Mouse (Mus musculus): Measurements from ENCODE around the gene Zfp771.

- TF ChIP-seq CTCF (IDR thresholded peaks at IDR 0.05; ENCODE audit: borderline replicate concordance, extremely low read depth, insufficient read depth, insufficient read length) (no peak), POLR2A (IDR thresholded peaks at IDR 0.05; ENCODE audit: borderline replicate concordance, extremely low read depth, insufficient read depth, insufficient read length, poor library complexity, severe bottlenecking) (no peak)
Observed at GRCm38 (mm10) chr7:127296098-127296497, 52.0 kb downstream of the Zfp771 start, which contains the start of gene Itgal.
